Mouse (Mus musculus): ENCODE data around the gene Csnk1g2.

Csnk1g2 gene

DNA sequence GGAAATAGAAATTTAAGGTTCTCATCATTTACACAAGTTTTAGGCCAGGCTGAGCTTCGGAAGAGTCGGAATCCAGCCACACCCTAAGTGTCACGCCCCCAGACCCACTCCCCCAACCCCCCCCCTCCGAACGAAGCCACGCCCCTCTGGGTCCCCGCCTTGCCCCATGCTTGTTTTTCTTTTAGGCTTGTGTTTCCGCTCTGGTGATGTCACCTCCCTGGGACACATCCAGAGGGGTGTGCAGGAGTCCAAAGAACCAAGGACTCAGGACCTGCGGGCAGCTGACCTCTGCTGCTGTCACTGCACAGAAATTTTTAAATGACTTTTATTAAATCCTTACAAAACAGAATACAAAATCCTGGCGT is 42.4 kb downstream of the Csnk1g2 start:
- peak; percentile 86 for DNase-seq (ENCODE audit: low read depth, low spot score)

DNA sequence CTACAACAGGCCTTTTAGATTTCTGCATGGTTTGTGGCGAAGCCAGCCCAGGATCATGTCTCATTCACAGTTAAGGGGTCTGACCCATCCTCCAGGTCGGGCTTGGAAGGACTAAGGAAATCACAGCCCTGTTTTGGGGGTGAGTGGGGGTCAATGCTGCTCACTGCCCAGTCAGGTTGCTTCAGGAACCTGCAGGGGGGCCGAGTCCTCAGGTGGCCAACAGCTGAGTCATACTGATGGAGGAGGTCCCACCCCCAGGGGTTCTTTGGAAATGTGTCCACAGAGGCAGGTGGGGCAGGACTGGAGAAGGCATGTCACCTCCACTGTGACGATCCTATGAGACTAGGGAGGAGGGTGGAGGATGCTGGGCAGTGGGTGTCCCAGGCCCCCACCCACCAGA is 42.8 kb downstream of the Csnk1g2 start:
- no peak for DNase-seq (ENCODE audit: low read depth, low spot score)

GRCm38 (mm10) chr10:80665981-80666733 is 43.5 kb downstream of the Csnk1g2 start:
- no peak for DNase-seq (ENCODE audit: low read depth, low spot score)

GRCm38 (mm10) chr10:80666837-80667412 is 44.3 kb downstream of the Csnk1g2 start:
- no peak for DNase-seq (ENCODE audit: low read depth, low spot score)

GRCm38 (mm10) chr10:80668614-80669013 is 46.0 kb downstream of the Csnk1g2 start:
- no peak for DNase-seq (ENCODE audit: low read depth, low spot score)

- DNase-seq (ENCODE audit: low read depth, low spot score): no peak
These were observed 46.4 kb downstream of the Csnk1g2 start for GRCm38 (mm10) chr10:80669018-80669417.

DNA sequence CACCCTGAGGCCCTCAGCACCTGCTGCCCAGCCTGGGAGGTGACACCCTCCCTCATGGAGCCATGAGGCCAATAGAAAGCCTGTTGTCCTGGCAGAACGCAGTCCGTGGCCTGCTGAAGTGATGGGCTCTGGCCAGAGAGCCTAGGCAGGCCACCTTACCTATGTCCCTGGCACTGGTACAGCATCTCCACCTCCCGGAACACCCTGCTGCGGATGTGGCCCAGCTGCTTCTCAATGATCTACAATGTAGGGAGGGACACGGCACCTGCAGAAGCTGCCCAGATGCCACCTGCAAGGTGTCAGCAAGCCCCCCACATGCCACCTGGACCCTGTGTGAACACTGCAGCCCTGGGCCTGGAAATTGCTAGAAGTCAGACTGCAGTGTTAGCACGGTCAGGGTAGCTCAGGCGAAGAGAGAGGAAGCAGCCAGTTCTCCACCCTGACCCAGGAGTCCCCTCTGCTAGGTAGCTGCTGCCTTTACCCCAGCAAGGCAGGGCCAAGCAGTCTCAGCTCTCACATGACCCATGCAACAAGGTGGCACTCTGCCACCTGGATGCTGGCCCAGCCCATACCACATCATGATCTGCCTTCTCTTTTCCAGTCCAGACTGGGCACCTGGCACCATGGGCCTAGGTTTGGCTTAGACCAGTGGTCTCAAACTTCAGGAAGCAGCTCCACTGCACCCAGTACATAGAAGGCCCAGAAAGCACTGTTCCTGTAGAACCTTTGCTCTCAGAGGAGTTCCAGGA is 47.3 kb downstream of the Csnk1g2 start:
- no peak for DNase-seq (ENCODE audit: low read depth, low spot score)

- no peak for DNase-seq (ENCODE audit: low read depth, low spot score)
These were observed 47.9 kb downstream of the Csnk1g2 start for GRCm38 (mm10) chr10:80670531-80670930.

- DNase-seq (ENCODE audit: low read depth, low spot score): no peak
These were observed 48.6 kb downstream of the Csnk1g2 start for GRCm38 (mm10) chr10:80671251-80671650.

- no peak for DNase-seq (ENCODE audit: low read depth, low spot score)
These were observed 49.5 kb downstream of the Csnk1g2 start for GRCm38 (mm10) chr10:80671936-80672690.

DNA sequence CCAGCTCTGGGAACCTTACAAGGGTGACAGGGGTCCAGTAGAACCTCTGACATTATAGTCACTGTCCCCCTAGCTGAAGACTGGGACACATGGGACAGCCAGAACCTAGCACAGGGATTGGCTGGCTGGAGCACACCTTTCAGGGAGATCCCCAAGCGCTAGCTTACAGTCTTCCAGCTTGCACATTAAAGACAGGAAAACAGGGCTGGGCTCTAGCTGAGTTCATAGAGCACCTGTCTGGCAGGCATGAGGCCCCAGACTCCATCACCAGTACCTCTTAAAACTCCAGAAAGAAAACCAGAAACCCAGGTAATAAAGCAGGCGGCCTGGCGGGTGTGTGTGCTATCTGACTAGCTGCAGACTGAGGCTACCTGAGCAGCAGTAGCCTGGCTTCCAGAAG is 51.1 kb downstream of the Csnk1g2 start:
- no peak for DNase-seq (ENCODE audit: low read depth, low spot score)

GRCm38 (mm10) chr10:80674161-80674711 is 51.6 kb downstream of the Csnk1g2 start:
- no peak for DNase-seq (ENCODE audit: low read depth, low spot score)

DNA sequence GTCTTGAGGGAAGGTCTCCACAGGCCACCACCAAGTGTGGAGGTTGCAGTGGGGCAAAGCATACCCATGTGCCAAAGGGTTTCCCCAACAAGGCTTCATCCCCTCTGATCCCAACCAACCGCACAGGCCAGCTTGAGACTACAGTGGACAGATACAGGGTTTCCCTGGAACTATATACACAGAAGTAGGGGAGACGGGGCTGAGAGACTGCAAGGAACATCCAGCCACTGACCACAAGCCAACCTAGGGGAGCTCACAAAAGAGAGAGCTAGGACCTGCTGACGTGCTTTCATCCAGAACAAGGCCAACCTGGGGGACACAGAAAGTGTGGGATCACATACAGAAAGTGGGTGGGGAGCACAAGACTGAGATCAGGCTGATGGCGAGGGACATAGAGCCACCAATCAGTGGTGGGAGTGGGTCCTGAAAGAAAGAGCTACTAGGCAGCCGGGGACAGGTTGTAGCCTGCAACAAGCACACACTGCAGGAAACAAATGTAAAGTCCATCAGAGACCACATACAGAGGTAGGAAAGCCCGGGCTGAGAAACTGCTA is 52.3 kb downstream of the Csnk1g2 start:
- no peak for DNase-seq (ENCODE audit: low read depth, low spot score)

DNA sequence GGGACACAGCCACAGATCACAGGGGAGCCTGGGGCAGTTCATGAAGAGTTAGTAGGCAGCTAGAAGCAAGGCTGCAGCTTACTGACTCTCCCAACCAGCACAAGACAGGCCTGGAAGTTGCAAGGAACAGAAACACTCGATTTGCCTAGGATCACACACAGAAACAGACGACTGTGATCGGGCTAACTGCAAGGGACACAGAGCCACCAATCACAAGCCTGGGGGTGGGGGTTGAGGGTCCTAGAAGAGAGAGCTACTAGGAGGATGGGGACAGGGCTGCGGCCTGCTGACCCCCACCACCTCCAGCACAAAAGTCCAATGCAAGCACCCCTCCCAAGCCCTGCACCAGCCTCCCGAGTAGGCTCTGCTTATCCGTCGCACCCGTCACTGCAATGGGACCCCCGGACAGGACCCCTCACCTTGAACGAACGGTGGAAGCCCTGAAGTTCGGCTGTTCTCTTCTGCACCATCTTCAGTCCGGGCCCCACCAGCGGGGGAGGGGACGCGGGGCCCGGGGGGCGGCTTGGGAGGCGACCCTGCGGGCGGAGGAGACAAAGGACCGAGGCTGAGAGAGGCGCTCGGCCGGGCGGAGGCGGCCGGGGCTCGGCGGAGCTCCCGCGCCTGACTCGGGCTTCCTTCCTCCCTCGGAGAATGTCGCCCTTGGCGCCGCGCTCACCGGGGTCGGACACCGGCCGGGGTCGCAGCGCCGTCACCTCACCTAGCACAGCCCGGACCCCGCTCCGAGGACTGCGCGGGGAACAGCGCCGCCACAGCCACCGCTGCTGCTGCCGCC is 53.0 kb downstream of the Csnk1g2 start:
- DNase-seq (ENCODE audit: low read depth, low spot score): peak; percentile 18

- DNase-seq (ENCODE audit: low read depth, low spot score): peak; percentile 100
These were observed 53.7 kb downstream of the Csnk1g2 start for GRCm38 (mm10) chr10:80676198-80676928.

- DNase-seq (ENCODE audit: low read depth, low spot score): no peak
These were observed 54.7 kb downstream of the Csnk1g2 start for GRCm38 (mm10) chr10:80677128-80677875.

GRCm38 (mm10) chr10:80677942-80678436 is 55.4 kb downstream of the Csnk1g2 start, which contains the start of gene Mknk2:
TSS of gene Mknk2 (minus strand) at chr10:80678112.
- DNase-seq (ENCODE audit: low read depth, low spot score): peak; percentile 17

- DNase-seq (ENCODE audit: low read depth, low spot score): peak; percentile 70
These were observed 56.2 kb downstream of the Csnk1g2 start for GRCm38 (mm10) chr10:80678601-80679377.
